Mouse (Mus musculus): Measurements from ENCODE around the gene Cyp2b23.

GRCm38 (mm10) chr7:26685713-26686112 lies 524 bp downstream of the Cyp2b23 start:
- TF ChIP-seq CTCF (IDR thresholded peaks at IDR 0.05) (no peak), EP300 (IDR thresholded peaks at IDR 0.05) (no peak)

All from lung, postnatal 0 days (tissue).